Mouse (Mus musculus) c-Kit-positive CD71-positive TER-119-positive erythroid progenitor cells, embryonic 14.5 days (primary cell): Measurements from ENCODE around the gene Tmc1.

Experiments used
- DNase-seq: peaks from one replicate; pipeline ENCODE4 v3.0.0-alpha.2; 2013; ENCODE audit warnings: low spot score

Tmc1 gene

DNA sequence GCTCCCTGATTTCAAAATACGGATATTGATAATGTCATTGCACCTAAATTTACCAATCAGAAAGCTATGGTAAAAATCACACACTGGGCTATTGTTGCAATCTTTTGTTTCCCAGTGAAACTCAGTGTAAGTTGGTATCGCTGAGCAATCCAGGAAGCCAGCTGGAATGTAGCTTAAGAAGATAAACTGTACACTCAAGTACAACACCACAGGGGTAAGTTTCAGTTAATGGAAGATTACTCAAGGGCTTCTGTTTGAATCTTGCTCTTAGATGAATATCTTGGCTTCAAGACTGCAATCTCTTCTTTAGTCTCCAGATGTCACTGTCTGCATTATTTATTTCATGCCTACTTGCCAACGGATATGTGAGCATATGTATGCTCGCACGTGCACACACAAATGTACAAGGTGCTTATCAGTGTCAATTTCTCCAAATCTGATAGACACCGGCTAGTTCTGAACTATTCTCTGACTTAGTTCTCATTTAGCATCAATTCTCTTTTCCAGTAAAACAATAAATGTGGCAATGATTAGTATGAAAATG, 156.4 kb downstream of the Tmc1 start:
- peak; percentile 3 for DNase-seq

DNA sequence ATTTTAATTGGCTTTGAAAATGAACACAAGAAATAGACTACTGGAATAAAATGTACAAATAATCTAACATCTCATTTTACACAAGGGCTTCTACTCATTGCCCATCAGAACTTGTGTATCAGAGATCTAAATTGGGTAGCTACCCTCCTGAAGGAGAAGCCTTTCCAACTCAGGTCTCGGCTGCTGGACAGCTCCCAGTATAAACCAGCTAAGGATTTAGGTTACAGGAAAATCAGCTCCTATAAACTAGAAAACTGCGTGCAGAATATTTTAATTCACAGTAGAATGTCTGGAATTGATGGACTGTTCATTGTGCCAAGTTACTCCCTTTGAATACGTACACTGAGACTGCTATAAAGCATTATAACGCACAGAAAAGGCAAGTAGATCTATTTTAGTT, 158.0 kb downstream of the Tmc1 start:
- no peak for DNase-seq

DNA sequence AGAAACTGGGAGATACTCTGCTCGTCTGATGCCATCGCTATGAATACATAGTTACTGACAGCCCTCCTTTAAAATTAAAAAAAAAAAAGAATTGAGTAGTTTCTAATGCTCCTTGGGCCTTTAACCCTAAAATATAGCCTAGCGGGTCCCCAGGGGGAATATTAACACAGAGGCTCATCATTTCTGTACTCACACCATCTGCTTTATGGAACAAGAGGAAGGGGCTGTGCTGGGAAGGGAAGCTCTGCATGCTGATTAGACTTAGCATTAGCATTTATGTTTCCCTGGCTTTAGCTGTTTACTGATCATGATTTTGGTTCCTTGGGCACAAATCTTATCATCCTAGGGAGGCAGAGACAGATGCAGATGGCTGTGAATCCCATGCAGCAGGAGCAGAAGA, 159.0 kb downstream of the Tmc1 start:
- DNase-seq, result no peak

DNA sequence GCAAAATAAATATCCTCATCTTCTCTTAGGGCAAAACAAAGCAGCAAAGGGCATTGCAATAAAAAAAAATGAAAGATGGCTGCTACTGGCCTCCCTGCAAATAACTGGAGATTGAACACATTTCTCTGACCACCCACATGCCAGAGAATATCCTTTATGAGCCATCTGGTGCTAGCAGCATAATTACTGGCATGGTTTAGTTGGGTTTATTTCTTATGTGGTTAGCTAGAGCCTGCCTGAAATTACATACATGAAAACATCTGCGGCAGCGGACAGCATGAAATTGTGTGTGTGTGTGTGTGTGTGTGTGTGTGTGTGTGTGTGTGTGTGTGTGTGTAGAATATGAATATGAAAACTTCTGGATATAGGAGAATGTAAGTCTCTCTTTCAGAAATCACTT, 161.2 kb downstream of the Tmc1 start:
- no peak for DNase-seq

DNA sequence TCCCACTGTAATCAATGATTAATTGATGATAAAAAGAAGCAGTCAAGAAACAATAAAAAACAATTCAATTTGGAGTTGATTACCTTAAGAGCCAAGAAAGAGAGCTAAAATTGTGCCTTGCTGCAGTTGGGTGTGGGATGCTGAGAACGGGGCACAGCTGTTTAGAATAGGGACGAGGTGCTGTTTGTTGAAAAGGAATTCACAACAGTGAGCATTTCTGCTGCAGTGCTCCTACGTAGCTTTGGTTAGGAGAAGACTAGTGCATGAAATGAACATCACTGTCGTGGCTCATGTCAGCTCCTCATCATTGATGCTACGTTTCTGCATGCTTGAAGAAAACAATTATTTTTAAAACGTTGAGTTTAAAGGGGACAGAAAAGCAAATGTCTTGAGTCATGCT, 166.7 kb downstream of the Tmc1 start:
- no peak for DNase-seq

DNA sequence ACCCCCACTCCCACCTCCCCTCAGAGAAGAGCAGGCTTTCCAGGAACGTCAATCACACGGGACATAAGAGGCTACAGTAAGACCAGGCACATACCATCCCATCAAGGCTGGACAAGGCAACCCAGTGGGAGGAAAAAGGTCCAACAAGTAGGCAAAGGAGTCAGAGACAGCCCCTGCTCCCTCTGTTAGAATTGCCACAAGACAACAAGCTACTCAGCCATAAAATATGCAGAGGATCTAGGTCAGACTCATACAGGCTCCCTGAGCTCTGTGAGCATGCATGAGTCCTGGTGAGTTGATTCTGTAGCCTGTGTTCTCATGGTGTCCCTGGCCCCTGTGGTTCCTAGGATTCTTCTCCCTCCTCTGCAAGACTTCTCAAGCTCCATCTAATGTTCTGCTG, 178.3 kb downstream of the Tmc1 start:
- no peak for DNase-seq

DNA sequence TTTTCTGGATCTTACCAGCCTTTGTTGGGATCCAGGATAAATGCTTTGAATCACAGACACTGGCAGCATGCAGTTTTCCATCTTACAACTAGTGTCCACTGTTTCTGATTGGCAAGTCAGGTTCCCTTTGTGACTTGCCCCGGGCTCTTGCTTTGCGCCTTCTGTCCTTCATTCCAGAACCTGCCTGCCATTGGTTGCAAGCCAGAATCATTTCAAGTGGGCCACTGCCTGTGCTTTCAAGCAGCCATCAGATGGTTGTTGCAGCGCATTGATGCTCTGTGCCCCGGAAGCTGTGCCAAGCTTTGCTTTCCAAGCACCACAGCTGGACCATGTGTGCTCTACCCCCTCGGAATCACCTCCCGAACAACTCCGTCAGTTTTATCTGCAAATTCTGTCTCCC, 180.1 kb downstream of the Tmc1 start:
- no peak for DNase-seq

DNA sequence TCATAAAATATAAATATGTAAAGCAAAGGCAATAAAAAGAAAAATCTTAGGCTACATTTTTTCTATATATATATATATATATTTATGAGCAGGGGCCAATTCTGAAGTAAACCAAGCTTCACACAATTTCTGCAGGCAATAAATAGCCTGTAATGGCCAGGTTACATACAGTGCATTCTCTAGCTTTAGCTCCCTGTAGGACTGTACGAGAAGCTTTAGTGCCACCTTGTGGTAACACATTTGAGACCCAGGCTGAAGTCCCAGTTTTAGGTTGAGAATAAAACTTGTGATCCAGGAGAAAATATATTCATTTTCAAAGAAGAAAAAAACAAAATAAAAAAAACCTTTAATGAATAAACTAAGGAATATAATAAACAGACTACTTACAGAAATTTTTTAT, 189.8 kb downstream of the Tmc1 start:
- DNase-seq, result no peak

DNA sequence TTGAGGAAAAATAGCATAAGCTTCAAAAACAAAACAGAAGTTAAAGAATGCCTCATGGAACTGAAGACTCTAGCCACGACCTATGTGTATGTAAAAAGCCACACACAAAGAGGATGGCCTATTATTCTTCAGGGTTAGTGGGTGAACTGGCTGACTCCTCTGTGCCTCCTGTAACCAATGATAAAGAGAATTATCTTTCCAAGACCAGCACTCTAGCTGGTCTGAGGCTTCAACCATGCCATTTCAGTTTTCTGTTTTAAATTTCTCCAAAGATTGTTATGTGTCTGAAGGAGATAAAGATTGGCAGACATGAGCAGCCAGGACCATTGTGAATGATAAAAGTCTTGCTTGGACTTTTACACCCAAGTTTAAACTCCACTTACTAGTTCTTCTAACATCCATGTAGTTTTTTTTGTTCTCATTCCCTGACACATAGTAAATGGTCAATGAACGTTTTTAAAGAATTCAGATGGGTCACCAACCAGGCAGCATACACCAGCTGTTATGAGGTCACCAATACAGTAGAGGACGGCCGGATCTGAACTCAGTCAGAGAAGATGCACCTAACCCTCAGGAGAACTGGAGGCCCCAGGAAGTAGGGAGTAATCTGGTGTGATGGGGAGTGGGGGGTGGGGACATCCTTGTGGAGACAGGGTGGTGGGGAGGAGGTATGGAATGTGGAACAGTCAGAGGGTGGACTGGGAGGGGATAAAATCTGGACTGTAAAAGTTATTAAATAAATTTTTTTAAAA, 192.2 kb downstream of the Tmc1 start:
- peak; percentile 25 for DNase-seq

DNA sequence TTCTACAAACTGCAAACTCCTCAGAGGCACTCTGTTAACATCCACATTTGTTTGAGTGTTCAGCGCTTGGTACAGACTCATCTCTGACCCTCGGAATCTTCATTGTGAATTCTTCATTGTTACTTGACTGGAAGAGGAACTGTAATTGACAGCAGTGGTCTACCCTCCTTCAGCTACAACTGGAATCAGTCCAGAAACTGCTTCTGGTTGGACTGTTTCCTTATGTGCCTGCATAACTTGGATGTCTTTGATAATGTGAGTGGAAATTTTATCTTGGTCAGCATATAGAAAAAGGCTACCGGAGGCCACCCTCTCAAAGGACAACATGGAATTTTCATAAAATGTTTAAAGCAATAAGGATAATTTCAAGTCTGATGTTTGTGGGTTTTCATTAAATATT, 192.9 kb downstream of the Tmc1 start:
- DNase-seq, result no peak

DNA sequence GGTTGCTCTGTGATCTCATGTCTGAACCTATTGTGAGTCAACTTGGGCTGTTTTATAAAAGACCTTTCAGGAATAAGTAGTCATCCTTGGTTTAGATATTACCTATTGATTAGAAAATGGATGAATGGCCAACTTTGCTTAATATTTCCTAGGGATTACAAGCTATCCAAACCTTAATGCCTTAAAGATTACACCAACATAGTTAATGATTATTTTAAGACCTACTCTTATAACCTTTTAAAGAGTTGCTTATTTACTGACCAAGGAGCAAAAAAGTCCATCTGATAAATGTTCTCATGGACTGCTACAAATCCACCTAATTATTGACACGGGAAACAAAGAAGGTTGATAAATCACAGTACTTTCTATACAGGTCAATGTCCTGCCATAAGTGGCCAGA, 209.4 kb downstream of the Tmc1 start:
- DNase-seq, result no peak
